Mouse (Mus musculus): ENCODE results near the gene Spag16.
A peak's percentile ranks its signal among the peaks of the same experiment; 100 is the strongest.
"Not testable (repeated sequence)": the region's sequence is repeated elsewhere in the genome, so short reads cannot be mapped to it uniquely, and the experiment has no call there.

Gene Spag16

GRCm38 (mm10) chr1:69826806-69827703, at the start of gene Spag16:
Spag16 (plus strand) TSS chr1:69826970.
- DNase-seq (ENCODE audit: low read depth, low spot score) = no peak

- DNase-seq (ENCODE audit: low read depth, low spot score) = peak; percentile 23
Observed at GRCm38 (mm10) chr1:69785129-69785528, 41.6 kb upstream of the Spag16 start.

DNA sequence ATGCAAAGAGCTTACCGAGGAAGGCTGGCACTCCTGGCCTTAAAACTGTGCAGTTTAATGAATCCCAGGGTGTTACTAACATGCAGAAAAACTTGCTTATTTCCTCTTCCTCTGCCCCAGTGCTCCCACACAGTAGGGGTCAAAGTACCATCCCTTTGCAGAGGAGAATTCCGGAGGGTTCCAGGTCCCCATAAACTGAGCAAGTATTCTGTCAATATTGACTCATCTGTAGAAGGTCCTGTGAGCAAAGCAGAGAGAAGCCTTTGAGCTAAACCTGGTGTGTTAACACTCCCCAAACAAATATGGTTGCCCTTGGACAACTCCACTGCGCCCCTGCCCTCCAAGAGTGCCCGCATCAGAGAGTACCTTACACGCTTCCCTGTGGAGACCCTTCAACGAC, 40.1 kb upstream of the Spag16 start:
- DNase-seq (ENCODE audit: low read depth, low spot score) = no peak

GRCm38 (mm10) chr1:69787379-69787778, 39.4 kb upstream of the Spag16 start:
- DNase-seq (ENCODE audit: low read depth, low spot score) = no peak

DNA sequence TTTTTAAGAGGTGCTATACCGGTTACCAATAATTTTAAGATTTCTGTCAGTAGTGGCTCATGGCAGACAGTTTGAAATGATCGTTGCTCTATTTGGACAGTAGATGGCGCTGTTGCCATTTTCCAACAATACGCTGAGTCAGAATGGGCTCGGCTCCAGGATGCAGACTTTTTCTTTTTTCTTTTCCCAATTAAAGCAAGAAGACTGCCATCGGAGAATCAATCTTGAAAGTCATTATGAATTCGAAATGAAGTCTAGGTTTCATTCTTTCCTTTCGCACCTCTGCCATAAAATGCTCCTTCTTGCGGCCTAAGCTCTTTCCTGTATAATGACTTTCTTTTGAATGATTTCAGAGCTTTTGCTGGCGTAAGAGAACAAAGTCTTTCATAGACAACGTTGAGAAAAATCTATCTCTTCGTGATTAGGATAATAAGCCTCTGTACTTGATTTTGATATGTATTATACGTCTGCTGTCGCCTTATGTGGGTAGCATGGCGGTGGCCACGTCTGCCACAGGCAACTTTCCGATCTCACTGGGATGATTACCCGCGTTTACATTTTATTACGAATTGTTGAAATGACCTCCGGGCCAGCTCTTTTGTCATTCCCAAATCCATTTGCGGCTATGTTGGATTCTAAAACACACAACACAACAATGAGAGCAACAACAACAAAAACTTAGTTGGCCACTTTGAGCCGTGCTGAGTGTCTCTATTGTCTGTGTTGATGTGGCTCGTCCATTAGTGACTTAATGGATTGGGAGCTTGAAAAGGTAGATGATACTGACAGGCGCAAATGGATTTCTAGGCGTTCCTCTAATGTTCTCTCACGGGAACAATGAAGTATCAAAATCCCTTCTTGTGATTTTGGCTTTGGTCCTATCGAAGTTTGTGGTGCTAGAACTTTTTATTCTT, 36.2 kb upstream of the Spag16 start:
- DNase-seq (ENCODE audit: low read depth, low spot score) = peak; percentile 53

DNA sequence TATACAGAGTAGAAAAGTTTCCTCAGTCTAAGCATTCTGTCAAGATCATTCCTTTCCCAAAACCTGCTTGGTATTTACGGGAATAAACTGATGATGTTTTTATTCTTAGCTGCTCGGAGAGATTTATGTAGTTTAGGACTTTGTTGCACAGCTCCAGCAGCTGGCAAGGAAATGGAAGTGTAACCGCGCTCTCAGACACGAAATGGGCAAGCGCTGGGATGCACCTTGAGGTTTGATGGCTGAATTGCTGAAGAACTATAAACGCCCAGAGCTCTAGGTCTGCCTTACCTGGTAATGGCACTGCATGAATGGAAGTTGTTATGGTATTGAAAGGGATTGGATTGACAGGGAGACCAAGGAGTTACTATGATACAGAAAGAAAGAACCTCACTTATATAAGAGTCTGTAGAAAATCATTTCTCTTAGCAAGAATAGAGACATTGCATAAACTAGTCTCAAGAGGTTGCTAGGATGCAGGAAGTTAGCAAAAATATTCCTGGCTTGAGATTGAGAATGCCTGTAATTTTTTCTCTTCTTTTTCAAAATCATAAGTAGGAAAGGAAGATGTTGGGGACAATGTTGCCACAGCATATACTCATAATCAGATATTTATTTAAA, 27.7 kb upstream of the Spag16 start:
- no peak for DNase-seq (ENCODE audit: low read depth, low spot score)

DNA sequence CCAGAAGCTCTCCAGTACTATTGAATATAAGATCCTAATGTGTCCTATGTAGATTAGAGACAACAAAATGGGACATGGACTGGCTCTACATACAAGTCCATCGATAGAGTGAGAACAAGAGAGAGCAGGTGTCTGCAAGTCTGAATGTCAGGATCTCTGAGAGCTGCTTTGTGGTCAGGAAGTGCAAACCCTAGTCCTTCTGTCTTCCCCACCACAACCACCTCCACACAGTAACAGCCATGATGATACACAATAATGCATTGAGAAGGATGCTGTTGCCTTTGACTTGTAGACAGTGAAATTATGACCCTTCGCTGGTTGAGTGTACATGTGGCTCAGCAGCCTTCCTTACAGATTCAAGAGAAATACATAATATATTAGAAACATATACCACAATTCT, 16.6 kb upstream of the Spag16 start:
- DNase-seq (ENCODE audit: low read depth, low spot score) = no peak

DNA sequence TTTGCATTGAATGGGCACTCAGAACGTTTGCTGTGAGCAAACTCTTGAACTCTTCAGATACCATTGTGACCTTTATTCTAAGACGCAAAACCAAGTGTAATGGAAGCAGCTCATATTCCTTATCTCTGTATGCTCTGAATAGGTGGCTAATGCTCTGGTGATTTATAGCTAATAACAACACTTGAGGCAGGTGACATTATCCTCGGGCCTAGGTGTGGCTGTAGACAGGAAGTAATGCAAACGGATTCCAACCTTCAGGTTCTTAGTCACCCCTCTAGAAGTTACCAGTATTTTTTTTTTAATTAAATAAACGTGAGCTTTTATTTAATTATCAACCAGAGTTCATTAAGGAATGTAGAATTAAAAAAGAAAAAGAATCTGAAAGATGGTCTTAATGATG, 1.1 kb upstream of the Spag16 start:
- not testable (repeated sequence) for DNase-seq (ENCODE audit: low read depth, low spot score)

- DNase-seq (ENCODE audit: low read depth, low spot score) = no peak
Observed at GRCm38 (mm10) chr1:69828872-69829479, 2.2 kb downstream of the Spag16 start.

DNA sequence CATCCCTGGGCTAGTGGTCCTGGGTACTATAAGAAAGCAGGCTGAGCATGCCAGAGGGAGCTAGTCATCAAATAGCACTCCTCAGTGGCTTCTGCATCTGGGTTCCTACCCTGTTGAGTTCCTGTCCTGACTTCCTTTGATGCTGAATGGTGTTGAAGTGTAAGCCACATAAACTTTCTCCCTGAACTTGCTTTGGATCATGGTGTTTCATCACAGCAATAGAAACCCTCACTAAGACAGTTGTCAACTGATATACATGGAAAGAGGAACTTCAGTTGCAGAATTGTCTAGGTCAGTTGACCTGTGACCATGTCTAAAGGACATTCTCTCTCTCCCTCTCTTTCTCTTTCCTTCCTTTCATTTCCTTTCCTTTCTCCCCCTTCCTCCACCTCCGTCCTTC, 3.8 kb downstream of the Spag16 start:
- no peak for DNase-seq (ENCODE audit: low read depth, low spot score)

GRCm38 (mm10) chr1:69831002-69831401, 4.2 kb downstream of the Spag16 start:
- no peak for DNase-seq (ENCODE audit: low read depth, low spot score)

DNA sequence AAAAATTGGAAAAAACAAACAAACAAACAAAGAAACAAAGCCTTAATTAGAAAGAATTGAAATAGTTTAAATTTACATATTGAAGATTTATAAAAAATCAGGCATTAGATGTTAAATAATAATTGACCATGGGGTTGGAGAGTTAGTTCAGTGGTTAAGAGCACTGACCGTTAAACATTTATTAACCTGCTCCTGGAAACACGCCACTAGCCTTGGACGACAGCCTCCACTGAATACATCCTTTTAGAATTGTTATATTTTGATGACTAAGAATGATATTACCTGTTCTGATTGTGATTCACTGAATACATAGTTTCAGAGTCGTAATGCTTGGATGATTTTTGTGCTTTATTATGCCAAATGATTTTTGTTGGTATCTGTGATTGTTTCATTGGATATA, 6.7 kb downstream of the Spag16 start:
- not testable (repeated sequence) for DNase-seq (ENCODE audit: low read depth, low spot score)

- no peak for DNase-seq (ENCODE audit: low read depth, low spot score)
Observed at GRCm38 (mm10) chr1:69853436-69853835, 26.7 kb downstream of the Spag16 start.

DNA sequence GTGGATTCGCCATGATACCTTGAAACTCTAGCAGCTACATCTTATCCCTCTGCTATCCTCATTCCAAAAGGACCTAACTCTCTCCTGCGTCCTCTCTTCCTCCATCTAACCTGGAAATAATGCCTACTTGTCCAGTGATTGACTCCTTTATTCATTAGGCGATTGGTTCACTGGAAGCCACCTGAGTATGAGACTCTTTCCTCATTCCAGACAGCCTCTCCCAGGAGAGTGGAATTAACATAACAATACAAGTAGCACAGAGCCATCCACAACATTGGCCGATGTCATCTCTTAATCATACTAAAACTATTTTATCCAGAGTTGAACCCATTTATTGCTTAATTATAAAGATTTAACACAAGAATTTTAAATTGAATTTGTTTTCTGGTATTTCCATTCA, 41.0 kb downstream of the Spag16 start:
- DNase-seq (ENCODE audit: low read depth, low spot score) = no peak

- no peak for DNase-seq (ENCODE audit: low read depth, low spot score)
Observed at GRCm38 (mm10) chr1:69956606-69957005, 129.8 kb downstream of the Spag16 start.

- DNase-seq (ENCODE audit: low read depth, low spot score) = no peak
Observed at GRCm38 (mm10) chr1:69996874-69997273, 170.1 kb downstream of the Spag16 start.

GRCm38 (mm10) chr1:70012991-70013390, 186.2 kb downstream of the Spag16 start:
- DNase-seq (ENCODE audit: low read depth, low spot score) = no peak

- no peak for DNase-seq (ENCODE audit: low read depth, low spot score)
Observed at GRCm38 (mm10) chr1:70037384-70037783, 210.6 kb downstream of the Spag16 start.

GRCm38 (mm10) chr1:70067404-70067803, 240.6 kb downstream of the Spag16 start:
- no peak for DNase-seq (ENCODE audit: low read depth, low spot score)

GRCm38 (mm10) chr1:70073440-70073839, 246.7 kb downstream of the Spag16 start:
- DNase-seq (ENCODE audit: low read depth, low spot score) = no peak

GRCm38 (mm10) chr1:70078806-70079205, 252.0 kb downstream of the Spag16 start:
- no peak for DNase-seq (ENCODE audit: low read depth, low spot score)

Measured in retina, adult 2 months (tissue).